8 mouse cellular contexts compared by ENCODE assay signal in the genomic region with DNA sequence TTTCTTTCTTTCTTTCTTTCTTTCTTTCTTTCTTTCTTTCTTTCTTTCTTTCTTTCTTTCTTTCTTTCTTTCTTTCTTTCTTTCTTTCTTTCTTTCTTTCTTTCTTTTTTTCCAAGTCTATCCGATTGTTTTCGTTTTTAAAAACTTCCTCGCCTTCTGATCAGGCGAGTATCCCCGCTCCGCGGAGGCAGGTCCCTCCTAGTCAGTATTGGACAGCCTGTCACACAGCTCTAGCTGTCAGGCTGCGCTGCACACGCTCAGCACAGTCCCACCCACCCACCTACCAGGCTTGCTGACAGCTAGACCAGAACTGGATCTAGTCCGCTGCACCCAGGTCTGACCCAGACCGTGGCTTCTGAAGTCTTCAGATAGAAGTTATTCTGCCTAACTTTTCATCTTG. TPM values are rescaled to one million over a fixed set of nuclear protein-coding genes. Genes with fewer than 3 reads are reported as not detected.
DNase-seq lines count a peak whose midpoint lies in the region; ATAC-seq and TF ChIP-seq lines count a peak whose summit lies in the region.

No protein-coding gene starts in this region.

- peak; percentile 3 to 23 for DNase-seq in CD8-positive naive resting alpha-beta T cell, adult 2 months (ENCODE audit: low read depth in 2 of 2, low spot score in 2 of 2)
- peak; percentile 77 for DNase-seq in brain, adult 2 months (ENCODE audit: low read depth, low spot score)
- peak; percentile 56 for DNase-seq in kidney, postnatal 0 days (ENCODE audit: low spot score)
- DNase-seq in neural tube, embryonic 11.5 days (ENCODE audit: low spot score): peak; percentile 64

- H3K9me3 ChIP-seq in heart, embryonic 13.5 days: no peaks in the 10 kb centered on the region
- no peaks in the 10 kb centered on the region for H3K9me3 ChIP-seq in kidney, postnatal 0 days (replicated peaks; ENCODE audit: low read length)
- H3K9me3 ChIP-seq in liver, embryonic 15.5 days (replicated peaks): no peaks in the 10 kb centered on the region
- H3K9me3 ChIP-seq in neural tube, embryonic 11.5 days (ENCODE audit: control insufficient read depth, low read length): no peaks in the 10 kb centered on the region

- H3K4me1 ChIP-seq in heart, embryonic 13.5 days: peaks cover 10% of the 10 kb centered on the region
- peaks cover 6% of the 10 kb centered on the region; the same call in 1 of the 2 replicates for H3K4me1 ChIP-seq in kidney, postnatal 0 days (replicated peaks; ENCODE audit: insufficient read depth, low read length)
- H3K4me1 ChIP-seq in liver, embryonic 15.5 days (replicated peaks): peaks cover 13% of the 10 kb centered on the region
- H3K4me1 ChIP-seq in neural tube, embryonic 11.5 days (ENCODE audit: control insufficient read depth, insufficient read depth, low read length): peaks cover 5% of the 10 kb centered on the region; the same call in 1 of the 2 replicates
- peaks cover 3% of the 10 kb centered on the region for H3K4me1 ChIP-seq in testis, adult 2 months (ENCODE audit: control insufficient read depth, insufficient read depth, low read length)

- 0 out of 2 replicates have a peak, but pooled peaks have one; percentile 60 for ATAC-seq in erythroblast, adult 5-6 weeks (replicated peaks; ENCODE audit: low FRiP score, poor library complexity, severe bottlenecking)
- peak; percentile 73 for ATAC-seq in heart, embryonic 13.5 days (ENCODE audit: extremely low read depth, insufficient number of reproducible peaks, low FRiP score, low TSS enrichment)
- ATAC-seq in kidney, postnatal 0 days (replicated peaks; ENCODE audit: low FRiP score, low read depth): peak; percentile 89
- ATAC-seq in liver, embryonic 15.5 days (ENCODE audit: insufficient read depth): peak; percentile 82
- peak; percentile 89 for ATAC-seq in neural tube, embryonic 11.5 days (ENCODE audit: insufficient read depth, low FRiP score, low TSS enrichment)

- no peak for TF ChIP-seq CTCF in kidney, postnatal 0 days (IDR thresholded peaks at IDR 0.05; ENCODE audit: low read depth)
- TF ChIP-seq CTCF in testis, adult 2 months (IDR thresholded peaks at IDR 0.05; ENCODE audit: control insufficient read depth, insufficient read depth, insufficient replicate concordance, low read depth, low read length): no peak

- peak overlapping the region; percentile 82 for H3K9ac ChIP-seq in heart, embryonic 13.5 days
- peak overlapping the region; percentile 54; the same call in 1 of the 2 replicates for H3K9ac ChIP-seq in kidney, postnatal 0 days (ENCODE audit: low read depth, low read length)
- peak overlapping the region; percentile 43 for H3K9ac ChIP-seq in liver, embryonic 15.5 days
- peak overlapping the region; percentile 56 for H3K9ac ChIP-seq in neural tube, embryonic 11.5 days (ENCODE audit: low read length)

- peak overlapping the region; percentile 67 for H3K27ac ChIP-seq in heart, embryonic 13.5 days (replicated peaks)
- H3K27ac ChIP-seq in kidney, postnatal 0 days: no peak overlapping the region
- no peak overlapping the region for H3K27ac ChIP-seq in liver, embryonic 15.5 days (replicated peaks)
- no peak overlapping the region for H3K27ac ChIP-seq in neural tube, embryonic 11.5 days (ENCODE audit: low read depth, low read length)
- H3K27ac ChIP-seq in testis, adult 2 months (ENCODE audit: control insufficient read depth, insufficient read depth, low read depth, low read length): no peak overlapping the region

- TF ChIP-seq POLR2A in testis, adult 2 months (IDR thresholded peaks at IDR 0.05; ENCODE audit: control insufficient read depth, low read depth, low read length): no peak

- H3K4me2 ChIP-seq in heart, embryonic 13.5 days: peak overlapping the region; percentile 80
- H3K4me2 ChIP-seq in kidney, postnatal 0 days (ENCODE audit: low read length): peak overlapping the region; percentile 86
- peak overlapping the region; percentile 76 for H3K4me2 ChIP-seq in liver, embryonic 15.5 days
- peak overlapping the region; percentile 66 for H3K4me2 ChIP-seq in neural tube, embryonic 11.5 days (ENCODE audit: low read depth)

- H3K27me3 ChIP-seq in heart, embryonic 13.5 days (replicated peaks): no peaks in the 10 kb centered on the region
- H3K27me3 ChIP-seq in kidney, postnatal 0 days (ENCODE audit: insufficient read depth, low read length): no peaks in the 10 kb centered on the region
- H3K27me3 ChIP-seq in liver, embryonic 15.5 days: no peaks in the 10 kb centered on the region
- no peaks in the 10 kb centered on the region for H3K27me3 ChIP-seq in neural tube, embryonic 11.5 days (ENCODE audit: control insufficient read depth, insufficient read depth, low read length)
- no peaks in the 10 kb centered on the region for H3K27me3 ChIP-seq in testis, adult 2 months (ENCODE audit: control insufficient read depth, insufficient read depth, low read length)

- peaks cover 11% of the 10 kb centered on the region for H3K36me3 ChIP-seq in heart, embryonic 13.5 days
- H3K36me3 ChIP-seq in kidney, postnatal 0 days (ENCODE audit: insufficient read depth, low read length): no peaks in the 10 kb centered on the region
- no peaks in the 10 kb centered on the region for H3K36me3 ChIP-seq in liver, embryonic 15.5 days (replicated peaks)
- no peaks in the 10 kb centered on the region for H3K36me3 ChIP-seq in neural tube, embryonic 11.5 days (ENCODE audit: control insufficient read depth, insufficient read depth, low read length)
- no peaks in the 10 kb centered on the region for H3K36me3 ChIP-seq in testis, adult 2 months (ENCODE audit: control insufficient read depth, insufficient read depth, low read length)

- WGBS in heart, embryonic 13.5 days: under 1% methylated on average over 11 of the region's 11 CpGs
- 0% methylated on average over 11 of the region's 11 CpGs for WGBS in kidney, postnatal 0 days
- under 1% methylated on average over 11 of the region's 11 CpGs for WGBS in liver, embryonic 15.5 days (ENCODE audit: insufficient replicate concordance)
- 1% methylated on average over 11 of the region's 11 CpGs for WGBS in neural tube, embryonic 11.5 days

- peak overlapping the region; percentile 71 for H3K4me3 ChIP-seq in heart, embryonic 13.5 days
- peak overlapping the region; percentile 74 for H3K4me3 ChIP-seq in kidney, postnatal 0 days (replicated peaks; ENCODE audit: low read depth, low read length)
- peak overlapping the region; percentile 62 for H3K4me3 ChIP-seq in liver, embryonic 15.5 days (replicated peaks)
- peak overlapping the region; percentile 39 for H3K4me3 ChIP-seq in neural tube, embryonic 11.5 days (ENCODE audit: low read depth, low read length)
- H3K4me3 ChIP-seq in testis, adult 2 months (ENCODE audit: control insufficient read depth, low read depth, low read length): peak overlapping the region; percentile 73

RNA-seq across cellular contexts. Expression of a gene that starts 0.4 kb away (rescaled TPM):
- total RNA-seq in erythroblast, adult 5-6 weeks (2015; ENCODE audit: low replicate concordance): 3.3 and 8.3 TPM in 2 replicates
- 1.1 and 2.4 TPM in 2 replicates for total RNA-seq in erythroblast, adult 5-6 weeks (2017; ENCODE audit: low replicate concordance)
- polyA plus RNA-seq in heart, embryonic 13.5 days (2015; fragmentation: Nextera tagmentation; extraction: Ambion mirVana): 7.6 TPM in 2 replicates
- 8.6 and 10.0 TPM in 2 replicates for polyA plus RNA-seq in kidney, postnatal 0 days (2015; fragmentation: Nextera tagmentation; extraction: Ambion mirVana)
- 1.0 and 1.2 TPM in 2 replicates for polyA plus RNA-seq in liver, embryonic 15.5 days (2015; fragmentation: Nextera tagmentation; extraction: Ambion mirVana)
- polyA plus RNA-seq in neural tube, embryonic 11.5 days (2014; fragmentation: Nextera tagmentation; extraction: Ambion mirVana): 18.0 and 19.5 TPM in 2 replicates
- 0.31 and 0.49 TPM in 2 replicates for polyA plus RNA-seq in testis, adult 2 months (2012; rRNA removed)

Comparison
In these comparisons a context has a peak if more than half of its experiments do, and no peak if none do; other contexts are left out.
1. DNase-seq: peak in every context shown above with its lines; median percentile 77 in brain, adult 2 months; 64 in neural tube, embryonic 11.5 days; 56 in kidney, postnatal 0 days; 13 in CD8-positive naive resting alpha-beta T cell, adult 2 months.